Mouse (Mus musculus) heart, adult 2 months (tissue): ENCODE results near the gene Erc2. TPM values are rescaled to one million over a fixed set of nuclear protein-coding genes. Genes with fewer than 3 reads are reported as not detected.
A peak's percentile ranks its signal among the peaks of the same experiment; 100 is the strongest.

ENCODE experiments used
- DNase-seq, 2 experiments: peaks; one replicate each; pipeline ENCODE4 v3.0.0; 2021
- H3K27ac ChIP-seq: fragments of 200-600 bp; 2 replicates; pipeline ENCODE4 v1.8.1; 2022
- H3K27me3 ChIP-seq: fragments of 200-500 bp; 2 replicates; pipeline ENCODE4 v1.6.1; 2012; ENCODE audit warnings: mild to moderate bottlenecking, low read length, inconsistent platforms, mixed read lengths; ENCODE audit not compliant: control insufficient read depth, insufficient read depth
- H3K36me3 ChIP-seq: fragments of 200-500 bp; 2 replicates; pipeline ENCODE4 v1.6.1; 2012; ENCODE audit warnings: low read length, inconsistent platforms; ENCODE audit not compliant: control insufficient read depth, insufficient read depth
- H3K4me1 ChIP-seq: fragments of 200-500 bp; 2 replicates; pipeline ENCODE4 v1.6.1; 2011; ENCODE audit warnings: low read length; ENCODE audit not compliant: control insufficient read depth, insufficient read depth
- H3K4me3 ChIP-seq: fragments of 200-600 bp; 2 replicates; pipeline ENCODE4 v1.8.1; 2022
- H3K79me2 ChIP-seq: fragments of 200-500 bp; replicated peaks from 2 replicates; pipeline ENCODE4 v1.6.1; 2012; ENCODE audit warnings: mild to moderate bottlenecking, inconsistent platforms, low read length, moderate library complexity, mixed read lengths; ENCODE audit not compliant: control insufficient read depth, insufficient read depth
- H3K9ac ChIP-seq: fragments of 200-500 bp; 2 replicates; pipeline ENCODE4 v1.6.1; 2012; ENCODE audit warnings: low read depth, mild to moderate bottlenecking, control low read depth, inconsistent platforms, low read length, mixed read lengths
- CTCF ChIP-seq: fragments of 200-600 bp; IDR thresholded peaks from 2 replicates; pipeline ENCODE4 v1.8.1; 2022; ENCODE audit warnings: antibody characterized with exemption, mild to moderate bottlenecking, moderate library complexity
- EP300 ChIP-seq: fragments of 200-500 bp; IDR thresholded peaks from 2 replicates; pipeline ENCODE4 v1.6.1; 2011; ENCODE audit warnings: low read depth, low read length, control low read depth; ENCODE audit not compliant: insufficient read depth
- POLR2A ChIP-seq: fragments of 200-500 bp; IDR thresholded peaks from 2 replicates; pipeline ENCODE4 v1.6.1; 2011; ENCODE audit warnings: mild to moderate bottlenecking, low read depth, low read length, control low read depth; ENCODE audit not compliant: insufficient read depth
- WGBS: fragments of 180-500 bp; shearing (Covaris S2); methylation state at CpG from one replicate; pipeline ENCODE4 v1.1.7; 2018; 5-methylcytosine and 5-hydroxymethylcytosine counted together
- intact Hi-C: fragments of 180-260 bp; cut with DNase I; formaldehyde crosslinking; loops from one replicate; pipeline ENCODE4 v1.15.1; 2025
- polyA plus RNA-seq: library from polyadenylated mRNA; depleted of rRNA; stranded (reverse); fragments of >200 nt; gene quantifications from 2 replicates; pipeline ENCODE4 v1.2.3, GENCODE M21; 2012
- total RNA-seq, 2 experiments: library from RNA; stranded (reverse); gene quantifications; 2 replicates each; pipeline ENCODE4 v1.2.3; 2021

Gene Erc2
- total and polyA plus RNA-seq, 3 experiments: 0.49 to 0.68 (median 0.64) TPM

- no peaks in the 10 kb centered on the region for H3K79me2 ChIP-seq
- DNase-seq: no peak
- no peaks in the 10 kb centered on the region for H3K36me3 ChIP-seq
- no peaks in the 10 kb centered on the region for H3K27me3 ChIP-seq
- intact Hi-C loops: no loop called here
- WGBS: 89% methylated on average over 2 of the region's 2 CpGs
- no peak overlapping the region for H3K9ac ChIP-seq
- TF ChIP-seq POLR2A (no peak), CTCF (no peak), EP300 (no peak)
- H3K27ac ChIP-seq: no peak overlapping the region
- H3K4me3 ChIP-seq: no peak overlapping the region
- H3K4me1 ChIP-seq: no peaks in the 10 kb centered on the region
Measured at GRCm38 (mm10) chr14:28069826-28070225, 447.6 kb downstream of the Erc2 start.

GRCm38 (mm10) chr14:28072561-28072960, 450.3 kb downstream of the Erc2 start:
- Histone ChIP-seq H3K27ac (no peak overlapping the region), H3K79me2 (no peaks in the 10 kb centered on the region), H3K36me3 (no peaks in the 10 kb centered on the region), H3K4me1 (no peaks in the 10 kb centered on the region), H3K4me3 (no peak overlapping the region), H3K9ac (no peak overlapping the region), H3K27me3 (no peaks in the 10 kb centered on the region)
- WGBS: 70% methylated on average over 3 of the region's 3 CpGs
- no peak for DNase-seq
- no peak for TF ChIP-seq POLR2A
- TF ChIP-seq EP300: no peak
- no peak for TF ChIP-seq CTCF
- intact Hi-C loops: no loop called here

GRCm38 (mm10) chr14:28089636-28090443, 467.6 kb downstream of the Erc2 start:
- H3K36me3 ChIP-seq: no peaks in the 10 kb centered on the region
- H3K4me3 ChIP-seq: no peak overlapping the region
- intact Hi-C loops: loop anchor here (2.0 to 5.0 kb wide), 3 partner anchors 283 to 1002 kb away; no protein-coding TSS in a partner anchor
- TF ChIP-seq CTCF (peak; percentile 69), POLR2A (no peak)
- WGBS: 65% methylated on average over 8 of the region's 8 CpGs
- H3K27ac ChIP-seq: no peak overlapping the region
- DNase-seq: peak in 1 of 2 experiments; percentile 4
- H3K4me1 ChIP-seq: no peaks in the 10 kb centered on the region
- no peak overlapping the region for H3K9ac ChIP-seq
- no peaks in the 10 kb centered on the region for H3K79me2 ChIP-seq
- H3K27me3 ChIP-seq: no peaks in the 10 kb centered on the region

GRCm38 (mm10) chr14:28091367-28091766, 469.1 kb downstream of the Erc2 start:
- no peak overlapping the region for H3K4me3 ChIP-seq
- intact Hi-C loops: loop anchor here (5.0 kb wide), 2 partner anchors 284 to 1001 kb away; no protein-coding TSS in a partner anchor
- 94% methylated on average over 1 of the region's 1 CpGs for WGBS
- TF ChIP-seq EP300: no peak
- TF ChIP-seq POLR2A: no peak
- TF ChIP-seq CTCF: no peak
- no peak overlapping the region for H3K27ac ChIP-seq
- H3K4me1 ChIP-seq: no peaks in the 10 kb centered on the region
- no peaks in the 10 kb centered on the region for H3K27me3 ChIP-seq
- H3K9ac ChIP-seq: no peak overlapping the region
- no peaks in the 10 kb centered on the region for H3K79me2 ChIP-seq
- DNase-seq: no peak
- no peaks in the 10 kb centered on the region for H3K36me3 ChIP-seq

- no peak for TF ChIP-seq POLR2A
- no peak for TF ChIP-seq EP300
- peak; percentile 32 for TF ChIP-seq CTCF
- no peak overlapping the region for H3K9ac ChIP-seq
- WGBS: 61% methylated on average over 4 of the region's 4 CpGs
- no peaks in the 10 kb centered on the region for H3K36me3 ChIP-seq
- no peak overlapping the region for H3K4me3 ChIP-seq
- no peaks in the 10 kb centered on the region for H3K79me2 ChIP-seq
- H3K27ac ChIP-seq: no peak overlapping the region
- DNase-seq: no peak
- no peaks in the 10 kb centered on the region for H3K27me3 ChIP-seq
- no peaks in the 10 kb centered on the region for H3K4me1 ChIP-seq
- intact Hi-C loops: loop anchor here (5.0 kb wide), 2 partner anchors 286 to 999 kb away; no protein-coding TSS in a partner anchor
Measured at GRCm38 (mm10) chr14:28093214-28093613, 471.0 kb downstream of the Erc2 start.

GRCm38 (mm10) chr14:28093913-28094312, 471.7 kb downstream of the Erc2 start:
- WGBS: 91% methylated on average over 1 of the region's 1 CpGs
- DNase-seq: no peak
- no peaks in the 10 kb centered on the region for H3K4me1 ChIP-seq
- no peak for TF ChIP-seq EP300
- TF ChIP-seq POLR2A: no peak
- TF ChIP-seq CTCF: no peak
- no peaks in the 10 kb centered on the region for H3K36me3 ChIP-seq
- no peak overlapping the region for H3K27ac ChIP-seq
- H3K79me2 ChIP-seq: no peaks in the 10 kb centered on the region
- H3K9ac ChIP-seq: no peak overlapping the region
- H3K27me3 ChIP-seq: no peaks in the 10 kb centered on the region
- intact Hi-C loops: loop anchor here (5.0 kb wide), 2 partner anchors 287 to 998 kb away; no protein-coding TSS in a partner anchor
- H3K4me3 ChIP-seq: no peak overlapping the region
